Mouse (Mus musculus) liver, embryonic 14.5 days (tissue): ENCODE data around the gene Pam16.

ENCODE experiments used
- CTCF ChIP-seq: IDR thresholded peaks from 2 replicates; pipeline ENCODE4 v1.5.1; 2016; ENCODE audit warnings: antibody characterized with exemption, low read depth, control low read depth
- EP300 ChIP-seq: IDR thresholded peaks from 2 replicates; pipeline ENCODE4 v1.6.1; 2016; ENCODE audit warnings: antibody characterized with exemption, low read depth

- no peak for TF ChIP-seq CTCF
- TF ChIP-seq EP300: no peak
These were observed 31.8 kb upstream of the Pam16 start for GRCm38 (mm10) chr16:4656571-4657081.
